Mouse (Mus musculus) hindbrain, embryonic 13.5 days (tissue): ENCODE measurements at regions not wholly inside any gene's neighbourhood (a gene's known extent, or its start where the extent isn't known, plus 50 kb on each side); places are given as distances from the start of the nearest gene placed in this dataset.
A peak's percentile ranks its signal among the peaks of the same experiment; 100 is the strongest.

Experiments used
- ATAC-seq: fragments of 200-750 bp; cut with Nextera tagmentation; 2 replicates; pipeline ENCODE4 v1.8.0; 2017; ENCODE audit warnings: moderate TSS enrichment; ENCODE audit not compliant: low FRiP score
- H3K27ac ChIP-seq: fragments of 300-500 bp; sonication (generic); 2 replicates; pipeline ENCODE4 v1.5.1; 2015; ENCODE audit warnings: inconsistent platforms, mild to moderate bottlenecking, moderate library complexity
- H3K27me3 ChIP-seq: fragments of 300-500 bp; sonication (generic); 2 replicates; pipeline ENCODE4 v1.6.1; 2015; ENCODE audit warnings: mild to moderate bottlenecking, inconsistent platforms
- H3K36me3 ChIP-seq: fragments of 300-500 bp; sonication (generic); 2 replicates; pipeline ENCODE4 v1.6.1; 2015; ENCODE audit warnings: mild to moderate bottlenecking, inconsistent platforms
- H3K4me1 ChIP-seq: fragments of 300-500 bp; sonication (generic); replicated peaks from 2 replicates; pipeline ENCODE4 v1.6.1; 2015; ENCODE audit warnings: inconsistent platforms
- H3K4me2 ChIP-seq: fragments of 300-500 bp; sonication (generic); 2 replicates; pipeline ENCODE4 v1.6.1; 2015; ENCODE audit warnings: inconsistent platforms, mild to moderate bottlenecking, moderate library complexity
- H3K4me3 ChIP-seq: fragments of 300-500 bp; sonication (generic); 2 replicates; pipeline ENCODE4 v1.5.1; 2015; ENCODE audit warnings: mild to moderate bottlenecking, inconsistent platforms
- H3K9ac ChIP-seq: fragments of 300-500 bp; sonication (generic); 2 replicates; pipeline ENCODE4 v1.6.1; 2015; ENCODE audit warnings: mild to moderate bottlenecking, inconsistent platforms
- H3K9me3 ChIP-seq: fragments of 300-500 bp; sonication (generic); 2 replicates; pipeline ENCODE4 v1.6.1; 2016; ENCODE audit warnings: inconsistent platforms
- WGBS: fragments of 180-500 bp; shearing (Covaris S2); methylation state at CpG from one replicate; pipeline ENCODE4 v1.1.7; 2015; 5-methylcytosine and 5-hydroxymethylcytosine counted together

DNA sequence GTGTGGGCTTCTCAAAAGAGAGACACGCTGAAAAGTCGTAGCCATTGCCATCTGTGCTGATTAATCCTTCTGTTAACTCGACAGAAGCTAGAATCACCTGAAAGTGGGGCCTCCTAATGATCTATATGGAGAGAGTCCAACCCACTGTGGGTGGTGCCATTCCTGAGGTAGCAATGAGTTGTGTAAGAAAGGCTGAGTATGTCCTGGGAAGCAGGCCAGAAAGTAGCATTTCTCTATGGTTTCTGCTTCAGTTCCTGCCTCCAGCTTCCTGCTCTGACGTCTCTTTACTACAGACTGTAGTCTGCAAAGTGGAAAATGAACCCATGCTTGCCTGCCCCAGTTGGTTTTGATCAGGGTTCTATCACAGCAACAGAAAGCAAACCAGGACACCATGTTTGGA, 380.8 kb upstream of the Camk1g start:
- H3K27me3 ChIP-seq, result no peaks in the 10 kb centered on the region

DNA sequence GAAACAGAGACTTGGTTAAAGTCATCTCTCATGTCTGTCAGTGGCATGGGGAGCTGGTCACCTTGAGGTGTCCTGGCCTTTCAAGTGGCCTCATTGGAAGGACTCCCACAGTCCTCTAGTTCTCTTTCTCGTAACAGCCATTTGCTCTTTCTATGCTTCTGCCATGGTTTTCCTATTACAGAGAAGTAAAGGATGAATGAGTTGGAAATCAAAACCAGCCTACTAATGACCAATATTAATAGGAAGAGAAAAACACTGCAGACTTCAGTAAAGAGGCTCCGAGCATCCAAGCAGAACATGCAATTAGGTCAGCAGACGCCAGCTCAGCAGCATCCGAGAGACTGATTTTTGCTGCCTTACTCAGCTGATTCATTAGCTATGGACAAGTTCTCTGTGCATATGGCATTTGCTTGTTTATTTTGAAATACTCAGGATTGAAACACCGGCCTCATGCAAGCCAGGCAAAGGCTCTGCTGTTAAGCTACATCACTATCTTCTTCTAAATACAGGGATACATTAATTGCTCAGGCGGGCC, 377.4 kb upstream of the Camk1g start:
- Histone ChIP-seq H3K4me2 (no peak overlapping the region), H3K9ac (no peak overlapping the region), H3K4me1 (peaks cover 22% of the 10 kb centered on the region), H3K9me3 (peaks cover under 1% of the 10 kb centered on the region; the same call in 1 of the 2 replicates), H3K27me3 (no peaks in the 10 kb centered on the region), H3K4me3 (no peak overlapping the region), H3K27ac (peak overlapping the region; percentile 72), H3K36me3 (no peaks in the 10 kb centered on the region)
- 55% methylated on average over 6 of the region's 6 CpGs for WGBS
- no peak for ATAC-seq

More for the DNA sequence above, 380.8 kb upstream of the Camk1g start:
- 78% methylated on average over 4 of the region's 4 CpGs for WGBS
- ATAC-seq, result no peak
- peaks cover 22% of the 10 kb centered on the region for H3K4me1 ChIP-seq
- no peak overlapping the region for H3K27ac ChIP-seq
- H3K4me2 ChIP-seq, result no peak overlapping the region
- no peaks in the 10 kb centered on the region for H3K36me3 ChIP-seq
- H3K9ac ChIP-seq, result no peak overlapping the region
- no peaks in the 10 kb centered on the region for H3K9me3 ChIP-seq
- H3K4me3 ChIP-seq, result no peak overlapping the region

DNA sequence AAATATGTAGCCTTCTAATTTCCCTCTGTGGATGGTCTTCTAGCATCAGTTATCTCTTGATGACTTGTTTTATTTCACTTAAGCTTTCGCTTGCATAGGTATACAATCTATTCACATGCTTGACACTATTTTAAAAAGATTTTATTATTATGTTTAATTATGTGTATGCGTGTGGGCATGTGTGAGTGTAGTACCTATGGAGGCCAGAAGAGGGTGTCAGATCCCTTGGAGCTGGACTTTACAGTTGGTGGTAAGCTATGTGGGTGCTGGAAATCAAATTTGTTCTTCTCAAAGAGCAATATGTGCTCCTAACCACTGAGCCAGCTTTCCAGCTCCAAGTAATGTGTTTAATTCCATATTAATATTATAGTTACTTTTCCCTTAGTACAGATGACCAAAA, 372.6 kb upstream of the Camk1g start:
- H3K27me3 ChIP-seq, result no peaks in the 10 kb centered on the region
- H3K27ac ChIP-seq, result no peak overlapping the region
- ATAC-seq, result no peak
- H3K9ac ChIP-seq, result no peak overlapping the region
- peaks cover 6% of the 10 kb centered on the region; the same call in 1 of the 2 replicates for H3K4me1 ChIP-seq
- no peaks in the 10 kb centered on the region for H3K36me3 ChIP-seq
- peaks cover 3% of the 10 kb centered on the region; the same call in 1 of the 2 replicates for H3K9me3 ChIP-seq
- no peak overlapping the region for H3K4me3 ChIP-seq
- WGBS, result 92% methylated on average over 2 of the region's 2 CpGs
- no peak overlapping the region for H3K4me2 ChIP-seq

DNA sequence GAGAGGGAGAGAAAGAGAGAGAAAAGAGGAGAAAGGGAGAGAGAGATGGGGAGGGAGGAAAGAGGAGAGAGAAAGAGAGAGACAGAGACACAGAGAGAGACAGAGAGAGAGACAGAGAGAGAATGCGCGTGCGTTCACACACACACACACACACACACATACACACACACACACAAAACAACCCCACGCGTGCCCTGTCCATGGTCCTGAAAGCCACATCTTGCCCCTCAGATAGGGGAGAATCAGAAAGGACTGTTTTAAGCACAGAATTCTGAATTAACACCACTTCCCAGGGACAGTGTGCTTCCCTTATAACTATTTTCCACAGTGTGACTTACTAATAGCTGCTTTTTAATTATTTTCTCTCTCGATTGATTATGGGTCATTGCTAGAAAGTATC, 368.7 kb upstream of the Camk1g start:
- Histone ChIP-seq H3K36me3 (no peaks in the 10 kb centered on the region), H3K9ac (no peak overlapping the region), H3K4me2 (no peak overlapping the region), H3K4me1 (peaks cover 9% of the 10 kb centered on the region), H3K9me3 (peaks cover 3% of the 10 kb centered on the region; the same call in 1 of the 2 replicates), H3K27me3 (no peaks in the 10 kb centered on the region), H3K4me3 (no peak overlapping the region), H3K27ac (no peak overlapping the region)
- ATAC-seq, result no peak
- WGBS, result 71% methylated on average over 6 of the region's 6 CpGs

DNA sequence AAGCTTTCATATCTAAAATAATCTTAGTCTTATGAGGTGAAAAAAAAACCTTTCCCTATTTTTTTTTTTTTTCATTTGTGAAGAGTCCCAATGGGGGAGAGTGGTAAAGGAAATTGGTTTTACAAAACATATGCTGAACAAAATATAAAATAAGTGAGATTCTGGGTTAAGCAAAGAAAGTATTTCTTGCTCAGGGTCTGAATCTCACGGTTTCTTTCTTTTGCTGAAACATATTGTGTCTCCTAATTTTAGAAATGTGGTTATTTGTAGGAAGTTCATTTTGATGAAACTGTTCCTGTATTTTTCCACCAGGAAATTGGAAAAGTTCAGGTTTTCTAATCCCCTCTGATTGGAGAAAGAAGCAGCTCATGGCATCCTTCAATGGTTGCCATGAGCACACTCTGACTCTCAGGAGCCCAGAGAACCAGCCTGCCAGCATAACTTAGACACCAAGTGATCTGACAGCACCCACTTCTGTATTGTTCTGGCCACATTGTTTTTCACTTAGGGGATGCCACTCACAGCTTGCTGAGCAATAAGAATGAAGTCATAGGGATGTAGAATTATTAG, 365.9 kb upstream of the Camk1g start:
- no peak overlapping the region for H3K27ac ChIP-seq
- 95% methylated on average over 1 of the region's 1 CpGs for WGBS
- no peak for ATAC-seq

DNA sequence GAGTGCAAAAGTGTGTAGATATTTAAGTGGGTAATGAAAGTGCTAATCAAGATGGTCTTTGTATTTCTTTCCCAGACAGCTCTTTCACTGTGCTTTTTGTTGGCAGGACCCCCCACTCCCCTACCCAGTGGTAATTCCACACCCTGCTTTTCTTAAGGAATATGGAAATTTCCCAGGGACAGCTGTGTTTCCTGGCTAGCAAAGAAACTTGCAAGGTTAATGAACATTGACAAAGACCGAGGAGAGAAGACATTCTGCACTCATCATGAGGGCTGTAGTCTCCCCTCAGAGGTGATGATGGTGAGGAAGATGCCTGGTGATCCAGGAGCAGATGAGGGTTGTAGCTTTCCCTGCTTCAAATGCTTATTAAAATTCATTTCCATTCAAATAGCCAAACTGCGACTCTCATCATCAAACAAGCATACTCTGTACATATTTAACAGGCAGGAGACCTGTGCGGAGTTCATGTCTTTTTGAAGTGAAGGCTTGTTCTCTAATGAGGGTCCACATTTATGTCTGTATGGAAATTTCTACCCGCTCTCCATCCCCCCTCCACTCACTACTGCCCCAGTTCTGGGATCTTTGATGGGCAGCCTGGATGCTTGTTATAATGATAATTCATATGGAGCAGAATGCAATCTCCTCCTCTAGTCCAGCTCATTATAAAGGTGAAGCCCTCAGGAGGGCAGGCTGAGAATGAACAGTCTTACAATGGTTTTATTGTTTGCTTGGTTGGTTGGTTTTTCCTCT, 364.1 kb upstream of the Camk1g start:
- no peaks in the 10 kb centered on the region for H3K36me3 ChIP-seq
- no peak overlapping the region for H3K27ac ChIP-seq
- 0 out of 2 replicates have a peak, but pooled peaks have one; percentile 21 for ATAC-seq
- WGBS, result 27% methylated on average over 4 of the region's 4 CpGs
- peaks cover 40% of the 10 kb centered on the region for H3K4me1 ChIP-seq
- H3K27me3 ChIP-seq, result no peaks in the 10 kb centered on the region
- no peak overlapping the region for H3K9ac ChIP-seq
- H3K4me3 ChIP-seq, result no peak overlapping the region
- no peaks in the 10 kb centered on the region for H3K9me3 ChIP-seq
- no peak overlapping the region for H3K4me2 ChIP-seq

More for the DNA sequence above, 365.9 kb upstream of the Camk1g start:
- Histone ChIP-seq H3K36me3 (no peaks in the 10 kb centered on the region), H3K4me1 (peaks cover 28% of the 10 kb centered on the region), H3K27me3 (no peaks in the 10 kb centered on the region), H3K4me3 (no peak overlapping the region), H3K4me2 (no peak overlapping the region), H3K9ac (no peak overlapping the region), H3K9me3 (no peaks in the 10 kb centered on the region)

DNA sequence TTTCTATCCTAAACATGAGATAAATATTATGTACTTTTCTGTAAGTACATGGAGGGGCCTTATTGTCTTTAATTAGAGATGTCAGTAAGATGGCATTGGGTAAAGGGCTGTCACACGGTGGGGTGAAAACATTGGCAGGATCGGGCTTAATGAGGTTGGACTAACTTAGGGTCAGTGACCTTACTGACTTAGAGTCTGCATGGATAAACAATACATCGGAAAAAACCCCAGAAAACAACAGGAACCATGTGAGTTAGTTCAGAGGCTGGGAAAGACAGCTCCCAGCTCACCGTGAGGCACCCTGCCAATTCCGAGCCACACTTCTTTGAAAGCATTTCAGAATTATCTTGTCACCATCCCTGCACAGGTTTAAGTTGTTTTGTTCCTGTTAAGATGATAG, 363.3 kb upstream of the Camk1g start:
- Histone ChIP-seq H3K36me3 (no peaks in the 10 kb centered on the region), H3K27ac (no peak overlapping the region), H3K27me3 (no peaks in the 10 kb centered on the region), H3K4me1 (peaks cover 40% of the 10 kb centered on the region), H3K9me3 (no peaks in the 10 kb centered on the region), H3K4me3 (no peak overlapping the region), H3K4me2 (no peak overlapping the region), H3K9ac (no peak overlapping the region)
- no peak for ATAC-seq
- 5% methylated on average over 5 of the region's 5 CpGs for WGBS

DNA sequence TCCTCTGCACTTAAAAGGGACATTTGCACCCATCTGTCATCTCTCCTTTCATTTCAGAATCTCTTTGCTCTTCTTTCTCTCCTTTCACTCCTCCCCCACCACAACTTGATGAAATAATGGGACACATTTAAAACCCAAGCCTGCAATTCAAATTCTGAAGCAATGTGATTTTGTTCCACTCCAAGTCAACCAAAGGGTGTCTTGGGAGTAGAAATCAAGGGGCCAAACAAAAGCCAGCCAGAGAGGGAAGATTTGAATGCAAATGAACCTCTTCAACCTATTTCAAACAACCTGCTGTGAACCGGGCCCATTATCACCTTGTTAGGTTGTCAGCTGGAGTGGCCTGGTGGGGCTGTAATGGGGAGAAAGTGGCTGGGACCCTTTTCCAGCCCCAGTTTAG, 362.0 kb upstream of the Camk1g start:
- Histone ChIP-seq H3K9me3 (no peaks in the 10 kb centered on the region), H3K4me1 (peaks cover 43% of the 10 kb centered on the region), H3K9ac (no peak overlapping the region), H3K27me3 (no peaks in the 10 kb centered on the region), H3K36me3 (no peaks in the 10 kb centered on the region), H3K4me2 (no peak overlapping the region), H3K27ac (no peak overlapping the region), H3K4me3 (no peak overlapping the region)
- no peak for ATAC-seq
- WGBS, result 0% methylated on average over 1 of the region's 1 CpGs

DNA sequence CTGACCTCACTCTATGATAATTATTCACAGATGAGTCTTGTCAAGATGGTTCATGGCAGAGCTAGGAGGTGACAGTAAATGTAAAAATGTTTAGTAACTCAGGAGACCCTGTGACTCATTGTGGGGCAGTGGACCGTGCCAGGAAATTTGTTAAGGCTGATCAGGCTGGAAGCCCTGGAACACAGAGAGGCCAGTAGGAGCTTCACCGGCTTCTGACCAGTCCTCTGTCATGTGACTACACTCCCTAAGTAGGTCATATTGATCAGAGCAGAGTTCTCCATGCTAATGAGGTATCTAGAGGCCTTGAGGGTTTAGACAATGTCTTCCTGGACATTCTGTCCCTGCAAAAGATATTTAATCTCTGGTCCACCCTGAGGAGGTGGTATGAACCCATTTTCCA, 351.8 kb upstream of the Camk1g start:
- Histone ChIP-seq H3K9me3 (no peaks in the 10 kb centered on the region), H3K4me2 (no peak overlapping the region), H3K27ac (no peak overlapping the region), H3K27me3 (no peaks in the 10 kb centered on the region), H3K4me3 (no peak overlapping the region), H3K36me3 (no peaks in the 10 kb centered on the region), H3K4me1 (no peaks in the 10 kb centered on the region), H3K9ac (no peak overlapping the region)
- no peak for ATAC-seq
- 58% methylated on average over 2 of the region's 2 CpGs for WGBS

DNA sequence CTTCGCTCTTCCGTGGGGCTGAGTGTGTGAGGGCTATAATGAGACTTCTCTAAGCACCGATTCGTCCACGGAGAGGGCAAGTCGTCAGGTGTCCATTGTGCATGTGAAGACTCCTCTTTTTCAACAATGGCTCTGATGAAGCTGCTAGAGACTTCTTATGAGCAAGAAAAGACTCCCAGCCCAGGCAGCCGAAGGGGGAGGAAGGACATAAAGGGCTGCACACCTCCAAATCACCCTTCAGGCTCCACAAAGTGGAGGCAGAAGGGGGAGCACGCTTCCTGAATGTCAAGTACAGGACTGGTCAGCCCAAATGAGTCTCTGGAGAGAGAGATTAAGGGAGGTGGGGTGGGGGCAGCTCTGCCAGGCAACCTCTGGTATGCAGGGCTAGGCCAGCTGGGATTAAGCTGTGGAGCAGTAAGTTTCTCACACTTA, 350.3 kb upstream of the Camk1g start:
- ATAC-seq, result no peak
- H3K27ac ChIP-seq, result no peak overlapping the region
- no peaks in the 10 kb centered on the region for H3K4me1 ChIP-seq
- no peaks in the 10 kb centered on the region for H3K27me3 ChIP-seq
- no peak overlapping the region for H3K4me3 ChIP-seq
- H3K9me3 ChIP-seq, result no peaks in the 10 kb centered on the region
- 61% methylated on average over 8 of the region's 8 CpGs for WGBS
- no peaks in the 10 kb centered on the region for H3K36me3 ChIP-seq
- no peak overlapping the region for H3K9ac ChIP-seq
- H3K4me2 ChIP-seq, result no peak overlapping the region

DNA sequence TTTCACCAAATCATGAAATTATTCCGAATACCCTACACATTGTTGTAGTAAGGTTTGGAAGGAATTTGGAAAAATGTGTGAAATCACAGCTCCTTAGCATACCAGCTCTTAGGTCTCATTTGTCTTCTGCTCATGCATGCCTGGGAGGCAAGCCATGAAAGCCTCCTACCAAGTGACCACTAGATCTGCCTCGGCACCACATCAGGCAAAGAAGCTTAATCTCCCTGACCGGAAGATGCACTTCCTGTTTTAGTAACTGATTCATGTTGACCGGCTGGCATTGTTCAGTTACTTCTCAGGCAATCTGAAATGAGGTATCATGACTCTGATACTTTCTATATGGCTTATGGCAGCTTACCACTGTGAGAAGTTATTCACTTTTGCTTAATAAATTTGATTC, 345.2 kb upstream of the Camk1g start:
- no peak for ATAC-seq
- H3K27ac ChIP-seq, result no peak overlapping the region
- no peaks in the 10 kb centered on the region for H3K4me1 ChIP-seq
- H3K4me2 ChIP-seq, result no peak overlapping the region
- H3K9me3 ChIP-seq, result no peaks in the 10 kb centered on the region
- 88% methylated on average over 4 of the region's 4 CpGs for WGBS
- no peak overlapping the region for H3K4me3 ChIP-seq
- H3K9ac ChIP-seq, result no peak overlapping the region
- no peaks in the 10 kb centered on the region for H3K27me3 ChIP-seq
- no peaks in the 10 kb centered on the region for H3K36me3 ChIP-seq

DNA sequence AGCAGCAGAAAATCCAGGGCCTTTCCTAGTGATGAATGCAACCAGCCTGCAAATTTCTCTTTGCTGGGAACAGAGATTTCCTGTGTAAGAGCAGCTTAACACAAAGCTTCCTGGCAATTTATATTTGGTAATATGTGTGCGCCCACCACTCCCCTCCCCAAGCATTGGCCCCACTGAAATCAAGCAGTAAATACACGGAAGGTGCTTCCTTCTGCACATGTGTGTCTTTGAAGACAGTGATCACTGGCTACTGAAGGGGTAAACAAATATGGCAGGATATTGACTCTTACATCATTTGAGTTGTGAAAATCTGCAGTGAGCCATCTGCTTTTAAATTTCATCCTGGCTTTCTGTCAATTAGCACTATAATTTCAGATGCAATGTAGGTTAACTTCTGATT, 344.5 kb upstream of the Camk1g start:
- Histone ChIP-seq H3K4me3 (no peak overlapping the region), H3K4me1 (no peaks in the 10 kb centered on the region), H3K36me3 (no peaks in the 10 kb centered on the region), H3K4me2 (no peak overlapping the region), H3K27ac (no peak overlapping the region), H3K27me3 (no peaks in the 10 kb centered on the region), H3K9ac (no peak overlapping the region), H3K9me3 (no peaks in the 10 kb centered on the region)
- no peak for ATAC-seq
- whole genome bisulfite sequencing, result 77% methylated on average over 2 of the region's 2 CpGs

DNA sequence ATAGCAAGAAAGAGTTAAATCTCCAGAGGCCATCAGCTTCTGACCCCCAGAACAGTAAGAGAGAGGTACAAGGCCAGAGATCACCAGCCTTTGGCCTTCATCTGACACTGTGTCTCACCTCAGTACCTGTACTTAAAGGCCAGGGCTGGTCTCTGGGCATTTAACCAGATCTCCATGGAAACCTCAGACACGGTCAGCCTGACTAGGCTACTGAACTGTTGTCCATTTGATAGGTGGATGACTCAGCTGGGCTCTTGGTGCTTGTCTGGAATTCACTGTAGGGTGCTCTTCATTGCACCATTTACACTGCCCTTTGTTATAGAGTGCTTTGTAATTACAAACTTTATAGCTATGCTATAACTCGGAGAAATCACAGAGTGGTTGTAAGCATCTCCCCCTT, 335.1 kb upstream of the Camk1g start:
- no peak overlapping the region for H3K4me2 ChIP-seq
- no peak overlapping the region for H3K4me3 ChIP-seq
- ATAC-seq, result no peak
- 44% methylated on average over 2 of the region's 2 CpGs for WGBS
- peaks cover 20% of the 10 kb centered on the region for H3K4me1 ChIP-seq
- H3K9ac ChIP-seq, result no peak overlapping the region
- H3K27me3 ChIP-seq, result 0 out of 2 replicates have a peak, but pooled peaks cover 3% of the 10 kb centered on the region
- no peaks in the 10 kb centered on the region for H3K9me3 ChIP-seq
- H3K27ac ChIP-seq, result no peak overlapping the region
- no peaks in the 10 kb centered on the region for H3K36me3 ChIP-seq
